Mouse (Mus musculus) frontal cortex, postnatal 10 days (tissue): Measurements from ENCODE around the gene Znrf2.

Experiments used
- DNase-seq, 2 experiments: peaks; one replicate each; pipeline ENCODE4 v3.0.0; 2022; ENCODE audit warnings: low spot score in 2 of 2, mixed read lengths in 1 of 2

Gene Znrf2

GRCm38 (mm10) chr6:54914977-54915376 lies 98.3 kb downstream of the Znrf2 start:
- no peak for DNase-seq

GRCm38 (mm10) chr6:54916163-54916562 lies 99.4 kb downstream of the Znrf2 start:
- no peak for DNase-seq

GRCm38 (mm10) chr6:54916941-54917340 lies 100.2 kb downstream of the Znrf2 start:
- DNase-seq, result no peak

- DNase-seq, result peak in 1 of 2 experiments; percentile 18
Measured at GRCm38 (mm10) chr6:54917523-54917922, 100.8 kb downstream of the Znrf2 start.

GRCm38 (mm10) chr6:54918521-54918920 lies 101.8 kb downstream of the Znrf2 start:
- no peak for DNase-seq

- no peak for DNase-seq
Measured at GRCm38 (mm10) chr6:54924538-54924937, 107.8 kb downstream of the Znrf2 start.

GRCm38 (mm10) chr6:54925736-54926440 lies 109.2 kb downstream of the Znrf2 start:
- DNase-seq, result no peak

GRCm38 (mm10) chr6:54926899-54927298 lies 110.2 kb downstream of the Znrf2 start:
- no peak for DNase-seq

GRCm38 (mm10) chr6:54927946-54928345 lies 111.2 kb downstream of the Znrf2 start:
- DNase-seq, result no peak

- DNase-seq, result no peak
Measured at GRCm38 (mm10) chr6:54931641-54932040, 114.9 kb downstream of the Znrf2 start.

- no peak for DNase-seq
Measured at GRCm38 (mm10) chr6:54932526-54932925, 115.8 kb downstream of the Znrf2 start.

- no peak for DNase-seq
Measured at GRCm38 (mm10) chr6:54933216-54933615, 116.5 kb downstream of the Znrf2 start.

GRCm38 (mm10) chr6:54933866-54934265 lies 117.2 kb downstream of the Znrf2 start:
- no peak for DNase-seq

GRCm38 (mm10) chr6:54934313-54934712 lies 117.6 kb downstream of the Znrf2 start:
- no peak for DNase-seq

GRCm38 (mm10) chr6:54934930-54935329 lies 118.2 kb downstream of the Znrf2 start:
- DNase-seq, result no peak

GRCm38 (mm10) chr6:54936496-54936895 lies 119.8 kb downstream of the Znrf2 start:
- DNase-seq, result no peak

GRCm38 (mm10) chr6:54939631-54940030 lies 122.9 kb downstream of the Znrf2 start:
- no peak for DNase-seq

GRCm38 (mm10) chr6:54940126-54940525 lies 123.4 kb downstream of the Znrf2 start:
- no peak for DNase-seq

- DNase-seq, result no peak
Measured at GRCm38 (mm10) chr6:54941149-54941548, 124.4 kb downstream of the Znrf2 start.
